Mouse (Mus musculus) heart, embryonic 16.5 days (tissue): Measurements from ENCODE around the gene Kcnt2. TPM values are rescaled to one million over a fixed set of nuclear protein-coding genes. Genes with fewer than 3 reads are reported as not detected.

ENCODE experiments used
- ATAC-seq: fragments of 200-750 bp; cut with Nextera tagmentation; replicated peaks from 2 replicates; pipeline ENCODE4 v1.8.0; 2017; ENCODE audit warnings: moderate number of reproducible peaks; ENCODE audit not compliant: insufficient read depth, low FRiP score; ENCODE audit errors: extremely low read depth
- H3K27ac ChIP-seq: fragments of 300-500 bp; sonication (generic); 2 replicates; pipeline ENCODE4 v1.5.1; 2014; ENCODE audit warnings: mild to moderate bottlenecking, low read length, control low read depth, moderate library complexity
- H3K27me3 ChIP-seq: fragments of 300-500 bp; sonication (generic); 2 replicates; pipeline ENCODE4 v1.6.1; 2014; ENCODE audit warnings: low read length, mixed read lengths; ENCODE audit not compliant: control insufficient read depth, insufficient read depth
- H3K36me3 ChIP-seq: fragments of 300-500 bp; sonication (generic); 2 replicates; pipeline ENCODE4 v1.6.1; 2014; ENCODE audit not compliant: control insufficient read depth, insufficient read depth
- H3K4me1 ChIP-seq: fragments of 300-500 bp; sonication (generic); 2 replicates; pipeline ENCODE4 v1.6.1; 2014; ENCODE audit warnings: low read length, mixed read lengths; ENCODE audit not compliant: control insufficient read depth, insufficient read depth
- H3K4me2 ChIP-seq: fragments of 300-500 bp; sonication (generic); 2 replicates; pipeline ENCODE4 v1.6.1; 2014; ENCODE audit warnings: low read depth, mild to moderate bottlenecking, control low read depth, low read length
- H3K4me3 ChIP-seq: fragments of 300-500 bp; sonication (generic); 2 replicates; pipeline ENCODE4 v1.5.1; 2014; ENCODE audit warnings: mild to moderate bottlenecking, control low read depth, low read length
- H3K9ac ChIP-seq: fragments of 300-500 bp; sonication (generic); 2 replicates; pipeline ENCODE4 v1.6.1; 2014; ENCODE audit warnings: low read length, control low read depth
- H3K9me3 ChIP-seq: fragments of 300-500 bp; sonication (generic); replicated peaks from 2 replicates; pipeline ENCODE4 v1.6.1; 2016; ENCODE audit warnings: low read length; ENCODE audit not compliant: control insufficient read depth
- WGBS: fragments of 180-500 bp; shearing (Covaris S2); extraction: QIAGEN DNeasy Blood & Tissue Kit; methylation state at CpG from one replicate; pipeline ENCODE4 v1.1.7; 2014; 5-methylcytosine and 5-hydroxymethylcytosine counted together
- polyA plus RNA-seq: library from polyadenylated mRNA; unstranded; fragments of >200 nt; fragmentation: Nextera tagmentation; extraction: Ambion mirVana; gene quantifications from 2 replicates; pipeline ENCODE4 v1.2.1, GENCODE M21; 2015

Kcnt2 gene
- polyA plus RNA-seq, 1 experiment from 2014 or later: 0.81 TPM

DNA sequence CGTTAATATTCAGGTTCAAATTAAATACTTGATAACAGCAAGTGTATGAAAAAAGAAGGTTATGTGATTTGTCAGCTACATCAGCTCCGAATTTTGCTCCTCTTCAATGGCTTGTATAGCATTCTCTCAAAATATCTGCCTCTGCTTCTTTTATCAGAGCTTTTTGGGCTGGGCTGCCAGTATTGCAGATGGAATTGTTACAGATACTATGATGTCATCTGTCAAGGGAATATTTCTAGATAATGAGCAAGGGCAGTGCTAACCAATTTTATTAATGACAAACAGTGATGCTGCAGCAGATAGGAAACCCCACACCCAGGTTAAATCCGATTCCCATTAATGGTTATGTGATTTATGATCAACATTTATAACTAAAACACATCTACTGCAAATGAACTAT lies 87.7 kb downstream of the Kcnt2 start:
- no peaks in the 10 kb centered on the region for H3K4me1 ChIP-seq
- H3K4me2 ChIP-seq: no peak overlapping the region
- no peak for ATAC-seq
- WGBS: 66% methylated on average over 3 of the region's 3 CpGs
- no peak overlapping the region for H3K4me3 ChIP-seq
- no peaks in the 10 kb centered on the region for H3K36me3 ChIP-seq
- H3K27me3 ChIP-seq: no peaks in the 10 kb centered on the region
- H3K9me3 ChIP-seq: no peaks in the 10 kb centered on the region
- H3K27ac ChIP-seq: no peak overlapping the region
- H3K9ac ChIP-seq: no peak overlapping the region

DNA sequence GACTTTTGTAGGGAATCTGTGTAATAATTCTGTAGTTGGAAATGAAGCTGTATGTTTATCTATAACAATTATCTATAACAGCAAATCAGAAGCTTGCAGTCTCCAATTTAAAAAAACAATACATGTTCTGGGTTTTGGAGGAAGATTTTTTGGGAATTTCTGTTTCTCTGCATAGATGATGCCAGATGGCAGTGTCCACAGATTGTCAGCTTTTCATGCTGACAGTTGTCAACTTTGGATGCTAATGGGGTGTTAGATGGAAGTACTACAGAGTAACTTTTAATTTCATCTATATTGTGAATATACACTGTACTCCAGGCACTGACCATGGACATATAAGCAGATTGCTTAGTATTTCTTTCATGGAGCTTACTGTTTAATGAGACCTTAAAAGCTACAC lies 92.5 kb downstream of the Kcnt2 start:
- Histone ChIP-seq H3K27ac (no peak overlapping the region), H3K4me1 (no peaks in the 10 kb centered on the region), H3K36me3 (no peaks in the 10 kb centered on the region), H3K27me3 (no peaks in the 10 kb centered on the region), H3K9me3 (no peaks in the 10 kb centered on the region), H3K9ac (no peak overlapping the region), H3K4me2 (no peak overlapping the region), H3K4me3 (no peak overlapping the region)
- no peak for ATAC-seq

- no peaks in the 10 kb centered on the region for H3K27me3 ChIP-seq
- no peaks in the 10 kb centered on the region for H3K36me3 ChIP-seq
- no peak for ATAC-seq
- no peaks in the 10 kb centered on the region for H3K9me3 ChIP-seq
- H3K27ac ChIP-seq: no peak overlapping the region
- no peak overlapping the region for H3K4me2 ChIP-seq
- no peak overlapping the region for H3K9ac ChIP-seq
- no peak overlapping the region for H3K4me3 ChIP-seq
- H3K4me1 ChIP-seq: no peaks in the 10 kb centered on the region
- 74% methylated on average over 4 of the region's 4 CpGs for WGBS
Measured at GRCm38 (mm10) chr1:140339368-140339767, 93.4 kb downstream of the Kcnt2 start.

DNA sequence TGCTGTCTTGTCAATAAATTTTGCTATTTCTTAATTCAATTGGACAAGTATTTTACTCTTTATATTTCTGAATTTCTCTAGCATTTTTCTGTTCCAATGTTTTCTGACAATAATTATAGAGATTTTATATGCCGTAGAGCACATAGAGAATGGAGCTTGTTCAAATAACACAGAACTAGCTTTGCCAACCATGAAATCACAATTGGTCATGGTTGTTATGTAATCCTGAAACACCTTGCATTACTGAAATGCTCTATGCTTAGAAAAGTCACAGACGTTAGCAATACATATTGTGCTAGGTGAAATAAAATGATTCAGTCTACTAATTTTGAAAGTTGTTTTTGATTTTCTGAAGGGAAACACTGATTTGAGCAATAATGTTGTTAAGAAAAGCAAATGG lies 118.8 kb downstream of the Kcnt2 start:
- Histone ChIP-seq H3K36me3 (no peaks in the 10 kb centered on the region), H3K4me3 (no peak overlapping the region), H3K9ac (no peak overlapping the region), H3K27me3 (no peaks in the 10 kb centered on the region), H3K9me3 (no peaks in the 10 kb centered on the region), H3K4me1 (no peaks in the 10 kb centered on the region), H3K4me2 (no peak overlapping the region), H3K27ac (no peak overlapping the region)
- ATAC-seq: no peak
- 92% methylated on average over 2 of the region's 2 CpGs for WGBS

DNA sequence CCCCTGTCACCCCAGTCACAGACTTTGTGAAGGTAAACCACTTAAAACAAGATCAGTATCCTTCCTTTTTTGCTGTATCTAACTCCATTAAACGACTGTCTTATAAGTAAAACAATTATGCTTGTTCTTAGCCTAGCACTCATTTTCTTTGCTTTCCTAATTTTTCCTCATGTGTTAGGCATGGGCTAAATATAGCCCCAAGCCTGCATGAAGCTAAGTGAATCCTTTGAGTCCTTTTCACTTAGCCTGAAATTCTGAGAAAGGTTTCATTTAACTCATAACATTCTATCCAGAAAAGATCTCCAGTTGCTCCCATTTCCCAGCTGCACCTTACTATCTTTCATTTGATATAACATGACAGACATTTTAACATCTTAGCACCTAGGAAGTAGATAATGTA lies 127.6 kb downstream of the Kcnt2 start:
- Histone ChIP-seq H3K27ac (no peak overlapping the region), H3K4me1 (no peaks in the 10 kb centered on the region), H3K36me3 (no peaks in the 10 kb centered on the region), H3K4me2 (no peak overlapping the region), H3K9me3 (no peaks in the 10 kb centered on the region), H3K4me3 (no peak overlapping the region), H3K9ac (no peak overlapping the region), H3K27me3 (no peaks in the 10 kb centered on the region)
- ATAC-seq: no peak
- WGBS: 54% methylated on average over 1 of the region's 1 CpGs

GRCm38 (mm10) chr1:140378791-140379190 lies 132.8 kb downstream of the Kcnt2 start:
- WGBS: 65% methylated on average over 2 of the region's 2 CpGs
- ATAC-seq: no peak
- H3K4me2 ChIP-seq: no peak overlapping the region
- no peak overlapping the region for H3K27ac ChIP-seq
- no peaks in the 10 kb centered on the region for H3K36me3 ChIP-seq
- no peak overlapping the region for H3K4me3 ChIP-seq
- H3K9ac ChIP-seq: no peak overlapping the region
- no peaks in the 10 kb centered on the region for H3K27me3 ChIP-seq
- H3K9me3 ChIP-seq: no peaks in the 10 kb centered on the region
- no peaks in the 10 kb centered on the region for H3K4me1 ChIP-seq

DNA sequence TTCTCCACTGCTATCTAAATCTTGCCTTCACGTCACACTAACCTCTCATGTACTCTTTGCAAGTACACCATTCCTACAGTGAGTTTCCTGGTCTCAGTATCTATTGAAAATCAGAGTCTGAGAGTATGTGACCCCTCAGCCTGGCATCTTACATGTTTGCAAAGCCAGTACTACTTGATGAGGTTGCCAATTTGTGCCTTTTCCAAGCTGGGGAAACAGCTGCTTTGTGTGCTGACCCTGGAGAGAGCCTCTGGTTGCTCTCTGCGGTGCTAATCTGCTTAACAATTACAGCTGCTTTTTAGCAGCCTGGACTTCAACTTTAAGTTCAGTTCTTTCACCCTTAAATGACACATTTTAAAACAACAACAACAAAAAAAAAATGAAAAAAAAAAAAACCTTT lies 133.6 kb downstream of the Kcnt2 start:
- H3K27me3 ChIP-seq: no peaks in the 10 kb centered on the region
- no peak for ATAC-seq
- no peaks in the 10 kb centered on the region for H3K9me3 ChIP-seq
- H3K4me2 ChIP-seq: no peak overlapping the region
- no peak overlapping the region for H3K4me3 ChIP-seq
- no peaks in the 10 kb centered on the region for H3K36me3 ChIP-seq
- no peak overlapping the region for H3K27ac ChIP-seq
- 49% methylated on average over 2 of the region's 2 CpGs for WGBS
- H3K9ac ChIP-seq: no peak overlapping the region
- no peaks in the 10 kb centered on the region for H3K4me1 ChIP-seq

DNA sequence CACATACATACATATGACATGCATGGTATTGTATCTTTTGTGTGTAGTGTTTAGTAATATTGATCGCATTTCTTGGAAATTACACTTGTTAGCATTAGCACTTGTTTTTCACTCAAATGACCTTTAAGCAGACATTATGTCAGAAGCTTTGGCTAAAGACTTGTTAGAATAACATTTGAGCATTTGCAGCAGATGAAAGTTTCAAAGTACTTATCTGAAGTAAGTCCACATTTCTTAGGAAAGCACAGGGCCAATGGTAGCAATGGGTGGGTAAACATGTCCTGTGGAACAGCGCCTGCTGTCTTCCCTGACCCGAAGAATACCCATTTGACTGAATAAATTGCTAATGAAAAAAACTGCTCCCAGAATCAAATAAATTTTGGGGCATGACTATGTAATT lies 135.1 kb downstream of the Kcnt2 start:
- 86% methylated on average over 3 of the region's 3 CpGs for WGBS
- H3K4me3 ChIP-seq: no peak overlapping the region
- H3K27ac ChIP-seq: no peak overlapping the region
- no peaks in the 10 kb centered on the region for H3K9me3 ChIP-seq
- no peaks in the 10 kb centered on the region for H3K36me3 ChIP-seq
- H3K9ac ChIP-seq: no peak overlapping the region
- no peak for ATAC-seq
- H3K27me3 ChIP-seq: no peaks in the 10 kb centered on the region
- H3K4me2 ChIP-seq: no peak overlapping the region
- no peaks in the 10 kb centered on the region for H3K4me1 ChIP-seq

DNA sequence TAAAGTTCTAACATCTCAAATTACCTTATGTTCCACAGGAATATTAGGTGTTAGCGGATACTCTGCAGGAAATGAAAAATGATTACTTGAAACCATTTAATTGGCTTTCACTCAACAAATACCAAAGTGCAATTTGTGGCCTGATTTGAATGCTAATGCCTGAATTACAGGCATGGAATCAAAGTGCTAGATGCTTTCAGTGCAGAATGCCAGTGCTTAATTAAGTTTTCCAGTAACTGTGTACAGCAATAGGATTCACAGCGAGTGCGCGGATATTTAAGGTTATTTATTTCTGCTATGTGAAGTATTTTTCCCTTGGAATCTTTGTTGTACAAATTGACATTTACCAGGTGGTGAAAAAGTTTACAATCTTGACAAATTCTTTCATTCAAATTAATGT lies 144.3 kb downstream of the Kcnt2 start:
- H3K9me3 ChIP-seq: no peaks in the 10 kb centered on the region

DNA sequence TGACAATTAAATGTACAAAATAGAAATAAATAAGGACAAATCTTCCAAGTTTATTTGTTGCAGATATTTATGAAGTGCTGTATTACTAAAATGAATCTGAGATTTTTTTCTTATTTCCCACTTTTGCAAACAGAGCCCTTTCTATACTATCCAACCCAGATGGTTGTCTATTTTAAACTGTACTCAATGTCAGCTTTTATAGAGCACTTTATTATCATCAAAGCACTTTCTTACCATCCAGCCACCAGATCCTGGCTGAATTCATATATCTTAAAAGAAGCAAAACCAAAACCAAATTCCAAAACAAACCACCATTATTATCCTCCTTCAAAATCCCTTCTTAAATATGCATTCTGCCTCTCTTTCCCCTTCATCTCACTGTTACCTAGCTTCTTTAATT lies 151.8 kb downstream of the Kcnt2 start:
- H3K36me3 ChIP-seq: no peaks in the 10 kb centered on the region
- ATAC-seq: no peak
- no peak overlapping the region for H3K27ac ChIP-seq

More for the DNA sequence above, 144.3 kb downstream of the Kcnt2 start:
- Histone ChIP-seq H3K4me1 (no peaks in the 10 kb centered on the region), H3K27me3 (no peaks in the 10 kb centered on the region), H3K36me3 (no peaks in the 10 kb centered on the region), H3K9ac (no peak overlapping the region), H3K4me2 (no peak overlapping the region), H3K4me3 (no peak overlapping the region), H3K27ac (no peak overlapping the region)
- ATAC-seq: no peak
- 89% methylated on average over 4 of the region's 4 CpGs for WGBS

More for the DNA sequence above, 151.8 kb downstream of the Kcnt2 start:
- no peaks in the 10 kb centered on the region for H3K9me3 ChIP-seq
- H3K9ac ChIP-seq: no peak overlapping the region
- no peak overlapping the region for H3K4me2 ChIP-seq
- H3K4me1 ChIP-seq: no peaks in the 10 kb centered on the region
- no peak overlapping the region for H3K4me3 ChIP-seq
- no peaks in the 10 kb centered on the region for H3K27me3 ChIP-seq
